Mouse (Mus musculus) ES-Bruce4 (cell line): Measurements from ENCODE around the gene Amd1. TPM values are rescaled to one million over a fixed set of nuclear protein-coding genes. Genes with fewer than 3 reads are reported as not detected.
A peak's percentile ranks its signal among the peaks of the same experiment; 100 is the strongest.

ENCODE experiments used
- H3K27ac ChIP-seq: 2 replicates; pipeline ENCODE4 v1.5.1; 2012; ENCODE audit warnings: low read length, inconsistent platforms; ENCODE audit not compliant: insufficient read depth
- H3K27me3 ChIP-seq: 2 replicates; pipeline ENCODE4 v1.6.1; 2012; ENCODE audit warnings: mild to moderate bottlenecking, low read length, inconsistent platforms; ENCODE audit not compliant: control insufficient read depth, poor library complexity, insufficient read depth, severe bottlenecking
- H3K36me3 ChIP-seq: 2 replicates; pipeline ENCODE4 v1.6.1; 2012; ENCODE audit warnings: inconsistent platforms, mild to moderate bottlenecking, low read length, moderate library complexity; ENCODE audit not compliant: control insufficient read depth, poor library complexity, insufficient read depth, severe bottlenecking
- H3K4me1 ChIP-seq: one replicate; pipeline ENCODE4 v1.8.1; 2011; ENCODE audit warnings: low read length; ENCODE audit not compliant: control insufficient read depth, insufficient read depth
- H3K4me3 ChIP-seq: 2 replicates; pipeline ENCODE4 v1.5.1; 2011; ENCODE audit warnings: low read depth, mild to moderate bottlenecking, low read length
- H3K9ac ChIP-seq: 2 replicates; pipeline ENCODE4 v1.6.1; 2012; ENCODE audit warnings: low read depth, mild to moderate bottlenecking, inconsistent platforms; ENCODE audit not compliant: poor library complexity, severe bottlenecking
- H3K9me3 ChIP-seq: replicated peaks from 2 replicates; pipeline ENCODE4 v1.6.1; 2012; ENCODE audit warnings: mild to moderate bottlenecking, low read length, inconsistent platforms; ENCODE audit not compliant: control insufficient read depth, poor library complexity, insufficient read depth, severe bottlenecking
- CTCF ChIP-seq: IDR thresholded peaks from one replicate; pipeline ENCODE4 v1.8.1; 2011; ENCODE audit warnings: low read depth, low read length
- EP300 ChIP-seq: IDR thresholded peaks from 2 replicates; pipeline ENCODE4 v1.6.1; 2011; ENCODE audit warnings: low read depth, low read length; ENCODE audit not compliant: insufficient read depth
- POLR2A ChIP-seq: IDR thresholded peaks from one replicate; pipeline ENCODE4 v1.8.1; 2011; ENCODE audit warnings: low read length; ENCODE audit not compliant: insufficient read depth
- polyA plus RNA-seq: library from polyadenylated mRNA; stranded (reverse); fragments of >200 nt; gene quantifications from 2 replicates; pipeline ENCODE4 v1.2.4, GENCODE M21; 2011; ENCODE audit warnings: low read depth; ENCODE audit not compliant: missing spikeins, insufficient read depth, insufficient read length

Gene Amd1
- polyA plus RNA-seq, result 149 and 150 TPM in 2 replicates

DNA sequence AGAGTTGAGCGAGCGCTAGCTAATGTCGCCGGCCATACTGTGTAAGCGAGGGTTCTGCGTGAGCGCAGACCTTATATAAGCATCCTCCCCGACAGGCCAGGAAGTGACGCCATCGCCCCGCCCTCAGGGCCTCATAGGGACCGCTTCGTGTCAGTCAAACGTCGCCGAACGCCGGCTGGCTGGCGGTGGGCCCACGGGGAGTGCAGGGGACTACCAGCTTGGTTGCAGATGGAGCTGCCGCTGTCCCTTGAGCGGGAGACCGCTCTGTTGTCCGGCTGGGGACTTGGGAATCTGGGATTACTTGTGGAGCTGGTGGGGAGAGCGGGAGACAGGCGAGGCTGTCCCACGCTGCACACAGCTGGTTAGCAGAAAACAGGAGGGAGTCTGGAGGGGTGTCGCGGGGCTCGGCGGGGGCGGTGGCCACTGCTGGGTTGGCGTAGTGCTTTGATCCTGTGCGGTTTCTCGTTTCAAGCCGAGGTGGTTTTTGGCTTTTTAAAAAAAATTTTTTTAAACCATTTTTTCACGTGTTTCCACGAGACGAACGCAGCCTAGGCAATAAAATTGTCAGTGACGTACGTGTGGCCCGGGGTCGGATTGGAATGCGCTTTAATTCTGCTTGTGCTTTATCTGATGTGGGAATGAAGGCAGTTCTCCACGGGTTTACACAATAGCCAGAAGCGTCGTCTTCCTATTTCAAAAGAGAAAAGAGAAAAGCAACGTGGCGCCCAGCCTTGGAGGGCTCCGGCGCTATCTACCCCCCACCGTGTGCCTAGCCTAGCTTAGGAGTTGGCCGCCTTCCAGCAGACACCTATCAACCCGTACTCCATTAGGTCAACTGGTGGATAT, at the start of gene Amd1:
Gene Amd1, minus strand, starts transcription at position 47 of the 846 bp plus-strand sequence.
- no peaks in the 10 kb centered on the region for H3K4me1 ChIP-seq
- TF ChIP-seq EP300 (no peak), CTCF (no peak), POLR2A (peak; percentile 60)
- H3K27me3 ChIP-seq, result no peaks in the 10 kb centered on the region
- peak within 1 kb of the TSS; percentile 97 for H3K9ac ChIP-seq
- H3K27ac ChIP-seq, result peak within 1 kb of the TSS; percentile 46
- peak within 1 kb of the TSS; percentile 97 for H3K4me3 ChIP-seq
- H3K9me3 ChIP-seq, result peaks cover 5% of the 10 kb centered on the region; the same call in 1 of the 2 replicates
- peaks cover 11% of the 10 kb centered on the region for H3K36me3 ChIP-seq

DNA sequence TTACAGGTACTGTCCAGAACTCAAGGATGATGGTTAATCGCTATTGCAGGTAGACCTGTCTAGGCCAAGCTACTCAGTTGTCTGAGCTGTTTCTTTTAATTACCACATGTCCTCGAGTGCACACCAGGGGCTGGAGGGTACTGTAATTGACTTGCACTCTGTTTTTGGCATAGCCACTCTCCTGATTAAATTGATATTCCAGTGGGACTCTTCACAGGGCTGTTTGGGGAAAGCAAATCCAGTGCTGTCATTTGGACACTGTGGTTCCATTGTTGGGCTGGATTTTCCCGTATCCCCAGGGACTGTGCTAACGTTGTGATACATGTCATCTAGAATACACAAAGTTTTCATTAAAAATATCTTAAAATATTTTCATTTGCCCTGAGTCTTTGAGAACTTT, 49.2 kb upstream of the Amd1 start:
- no peak for TF ChIP-seq CTCF
- no peak for TF ChIP-seq POLR2A
- no peak for TF ChIP-seq EP300
- H3K9ac ChIP-seq, result peak overlapping the region; percentile 62
- H3K27me3 ChIP-seq, result no peaks in the 10 kb centered on the region

DNA sequence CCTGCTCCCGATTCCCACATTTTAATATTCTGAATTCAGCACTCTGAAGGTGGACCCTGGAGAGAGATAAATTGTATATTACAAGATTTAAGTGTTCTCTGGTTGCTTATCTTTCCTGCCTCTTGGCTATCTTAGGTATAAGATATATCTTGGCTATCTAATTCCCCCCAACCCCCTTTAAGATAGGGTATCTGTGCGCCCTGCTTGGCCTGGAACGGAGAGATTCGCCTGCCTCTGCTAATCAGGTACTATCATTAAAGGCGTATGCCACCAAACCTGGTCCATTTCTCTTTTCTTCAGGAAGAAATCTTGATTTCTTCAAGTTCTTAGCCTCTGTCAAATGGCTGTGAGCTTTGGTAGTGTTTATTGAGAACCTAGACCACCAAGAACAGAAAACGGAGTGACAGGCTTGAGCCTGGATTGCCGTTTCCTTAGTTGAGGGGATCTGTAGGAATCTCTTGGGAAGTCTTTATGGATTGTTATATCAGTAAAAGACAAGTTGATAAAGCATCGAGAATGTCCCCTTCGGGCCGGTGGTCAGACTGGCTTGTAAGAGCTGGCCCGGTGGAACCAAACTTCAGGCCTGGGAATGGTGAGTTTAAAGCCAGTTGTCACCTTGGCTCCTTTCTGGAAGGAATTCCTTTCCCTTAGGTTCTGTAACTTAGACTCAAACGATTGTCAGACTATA, 48.4 kb upstream of the Amd1 start:
- Histone ChIP-seq H3K9me3 (no peaks in the 10 kb centered on the region), H3K27me3 (no peaks in the 10 kb centered on the region), H3K4me3 (peak overlapping the region; percentile 98), H3K4me1 (no peaks in the 10 kb centered on the region), H3K9ac (peak overlapping the region; percentile 95), H3K36me3 (no peaks in the 10 kb centered on the region), H3K27ac (no peak overlapping the region)
- no peak for TF ChIP-seq POLR2A
- TF ChIP-seq EP300, result no peak
- no peak for TF ChIP-seq CTCF

More for the DNA sequence above, 49.2 kb upstream of the Amd1 start:
- no peaks in the 10 kb centered on the region for H3K9me3 ChIP-seq
- H3K4me3 ChIP-seq, result no peak overlapping the region
- no peak overlapping the region for H3K27ac ChIP-seq
- no peaks in the 10 kb centered on the region for H3K4me1 ChIP-seq
- H3K36me3 ChIP-seq, result no peaks in the 10 kb centered on the region

DNA sequence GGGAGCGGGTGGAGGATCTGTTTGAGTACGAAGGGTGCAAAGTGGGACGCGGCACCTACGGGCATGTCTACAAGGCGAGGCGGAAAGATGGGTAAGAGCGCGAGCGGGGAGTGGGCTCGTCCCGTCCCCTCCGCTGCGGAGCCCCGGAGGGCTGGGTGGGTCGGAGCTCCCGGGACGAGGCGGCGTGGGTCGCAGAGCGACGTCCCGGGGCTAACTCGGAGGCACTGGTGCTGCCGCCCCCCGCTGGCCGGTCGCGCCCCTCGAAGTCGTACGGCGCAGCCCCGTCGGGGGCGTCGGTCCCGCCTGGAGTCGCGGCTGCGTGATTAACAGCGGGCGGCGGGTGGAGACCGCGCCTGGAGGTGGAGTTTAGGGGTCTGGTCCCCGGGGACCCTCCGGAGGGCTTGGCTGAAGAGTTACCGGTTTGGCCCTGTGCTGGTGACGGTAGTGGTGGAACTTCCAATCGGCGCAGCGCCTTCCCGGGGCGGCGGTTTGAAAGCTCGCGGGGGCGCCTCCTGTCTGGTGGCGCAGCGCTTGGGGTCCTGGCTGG, 47.7 kb upstream of the Amd1 start:
- H3K9me3 ChIP-seq, result no peaks in the 10 kb centered on the region
- no peaks in the 10 kb centered on the region for H3K4me1 ChIP-seq
- H3K27me3 ChIP-seq, result no peaks in the 10 kb centered on the region
- TF ChIP-seq CTCF, result no peak
- 0 out of 2 replicates have a peak, but pooled peaks have one; percentile 20 for TF ChIP-seq EP300
- no peak for TF ChIP-seq POLR2A
- H3K36me3 ChIP-seq, result no peaks in the 10 kb centered on the region
- peak overlapping the region; percentile 95 for H3K9ac ChIP-seq
- H3K27ac ChIP-seq, result peak overlapping the region; percentile 60
- H3K4me3 ChIP-seq, result peak overlapping the region; percentile 98

DNA sequence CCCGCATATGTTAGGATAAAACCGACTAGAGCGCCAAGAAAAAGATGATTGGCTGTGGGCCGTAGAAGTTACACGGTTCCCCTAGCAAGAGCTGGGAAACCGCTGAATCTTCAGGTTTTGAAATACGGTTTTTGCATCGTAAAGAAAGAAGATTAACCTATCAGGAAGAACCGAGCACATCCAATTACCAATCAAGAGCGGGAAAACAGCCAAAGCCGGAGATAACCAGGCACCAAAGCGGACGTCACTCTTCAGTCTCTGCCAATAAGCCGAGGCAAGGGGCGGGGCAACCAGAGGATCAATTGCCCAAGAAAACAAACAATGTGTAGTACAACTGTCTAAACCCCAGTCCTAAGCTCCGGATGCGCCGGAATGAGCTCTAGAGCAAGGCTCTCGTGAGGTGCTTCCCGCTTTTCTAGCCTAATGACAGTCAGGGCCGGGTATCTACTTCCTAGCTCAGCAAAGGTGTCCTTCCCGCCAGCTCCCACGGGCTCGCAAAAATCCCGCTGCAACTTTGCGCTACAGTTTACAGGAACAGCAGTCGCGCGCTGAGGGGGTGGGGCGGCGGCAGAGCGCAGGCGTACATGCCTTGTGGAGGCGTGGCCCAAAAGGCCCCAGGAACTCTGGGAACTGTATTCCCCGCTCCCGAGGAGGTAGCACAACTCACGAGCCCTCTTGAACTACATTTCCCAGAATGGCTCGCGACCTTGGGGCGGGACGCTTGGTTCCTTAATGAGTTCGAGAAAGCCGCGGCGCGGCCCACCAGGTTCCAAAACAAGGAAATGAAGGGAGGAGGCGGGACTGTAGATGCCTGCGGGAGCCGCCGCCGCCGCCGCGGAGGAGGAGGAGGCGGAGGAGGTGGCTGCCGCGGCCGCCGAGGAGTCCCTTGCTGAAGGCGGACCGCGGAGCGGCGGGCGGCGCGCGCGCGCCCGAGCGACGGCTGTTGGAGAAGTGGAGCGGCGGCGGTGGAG, 46.9 kb upstream of the Amd1 start:
- Histone ChIP-seq H3K9ac (peak overlapping the region; percentile 95), H3K27me3 (no peaks in the 10 kb centered on the region), H3K9me3 (no peaks in the 10 kb centered on the region), H3K36me3 (no peaks in the 10 kb centered on the region), H3K4me3 (peak overlapping the region; percentile 98), H3K4me1 (no peaks in the 10 kb centered on the region), H3K27ac (peak overlapping the region; percentile 97)
- TF ChIP-seq EP300 (0 out of 2 replicates have a peak, but pooled peaks have one; percentile 11), CTCF (no peak), POLR2A (peak; percentile 49)
